Mouse (Mus musculus) cerebellum, adult 18-20 months (tissue): ENCODE measurements around the gene Zcchc9.

Experiments used
- DNase-seq, 2 experiments: peaks; one replicate each; pipeline ENCODE4 v3.0.0; 2021

The Zcchc9 gene

GRCm38 (mm10) chr13:91760302-91761050 is 47.0 kb downstream of the Zcchc9 start:
- no peak for DNase-seq

- no peak for DNase-seq
Observed at GRCm38 (mm10) chr13:91759791-91760190, 47.7 kb downstream of the Zcchc9 start.

- DNase-seq, result no peak
Observed at GRCm38 (mm10) chr13:91758316-91759048, 49.0 kb downstream of the Zcchc9 start.

GRCm38 (mm10) chr13:91756230-91756629 is 51.3 kb downstream of the Zcchc9 start:
- DNase-seq, result no peak

- DNase-seq, result no peak
Observed at GRCm38 (mm10) chr13:91754762-91755161, 52.7 kb downstream of the Zcchc9 start.

- no peak for DNase-seq
Observed at GRCm38 (mm10) chr13:91753724-91754123, 53.8 kb downstream of the Zcchc9 start.

GRCm38 (mm10) chr13:91749981-91750380 is 57.5 kb downstream of the Zcchc9 start:
- DNase-seq, result no peak

GRCm38 (mm10) chr13:91748401-91748800 is 59.1 kb downstream of the Zcchc9 start:
- DNase-seq, result no peak
